Mouse (Mus musculus): ENCODE measurements around the gene Hoxd12.

Hoxd12 gene

GRCm38 (mm10) chr2:74706393-74706960 lies 31.7 kb downstream of the Hoxd12 start:
- DNase-seq (ENCODE audit: inconsistent age in 2 of 2, low spot score in 1 of 2), result peak in 1 of 2 experiments; percentile 62

DNA sequence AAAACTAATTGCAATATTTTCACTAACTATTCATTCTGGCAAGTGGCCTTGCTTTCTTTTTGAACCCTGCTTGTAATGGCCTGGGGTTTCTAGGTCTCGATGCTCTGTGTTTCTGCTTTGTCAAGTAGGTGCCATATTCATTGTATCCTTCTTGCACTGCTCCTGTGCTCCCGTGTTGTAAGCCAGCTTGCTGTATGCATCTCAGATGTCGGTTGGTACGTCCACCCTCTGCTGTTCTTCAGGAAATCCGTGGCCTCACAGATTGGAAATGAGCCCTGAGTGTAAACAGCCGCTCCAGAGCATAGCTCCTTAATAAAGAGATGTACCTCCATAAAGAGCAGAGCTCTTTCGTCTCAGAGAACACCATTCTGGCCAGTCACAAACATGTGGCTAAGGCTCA lies 32.8 kb downstream of the Hoxd12 start:
- peak in 1 of 2 experiments; percentile 53 for DNase-seq (ENCODE audit: inconsistent age in 2 of 2, low spot score in 1 of 2)

- peak; percentile 74 to 91 for DNase-seq (ENCODE audit: inconsistent age in 2 of 2, low spot score in 1 of 2)
Observed at GRCm38 (mm10) chr2:74708676-74709075, 33.9 kb downstream of the Hoxd12 start.

DNA sequence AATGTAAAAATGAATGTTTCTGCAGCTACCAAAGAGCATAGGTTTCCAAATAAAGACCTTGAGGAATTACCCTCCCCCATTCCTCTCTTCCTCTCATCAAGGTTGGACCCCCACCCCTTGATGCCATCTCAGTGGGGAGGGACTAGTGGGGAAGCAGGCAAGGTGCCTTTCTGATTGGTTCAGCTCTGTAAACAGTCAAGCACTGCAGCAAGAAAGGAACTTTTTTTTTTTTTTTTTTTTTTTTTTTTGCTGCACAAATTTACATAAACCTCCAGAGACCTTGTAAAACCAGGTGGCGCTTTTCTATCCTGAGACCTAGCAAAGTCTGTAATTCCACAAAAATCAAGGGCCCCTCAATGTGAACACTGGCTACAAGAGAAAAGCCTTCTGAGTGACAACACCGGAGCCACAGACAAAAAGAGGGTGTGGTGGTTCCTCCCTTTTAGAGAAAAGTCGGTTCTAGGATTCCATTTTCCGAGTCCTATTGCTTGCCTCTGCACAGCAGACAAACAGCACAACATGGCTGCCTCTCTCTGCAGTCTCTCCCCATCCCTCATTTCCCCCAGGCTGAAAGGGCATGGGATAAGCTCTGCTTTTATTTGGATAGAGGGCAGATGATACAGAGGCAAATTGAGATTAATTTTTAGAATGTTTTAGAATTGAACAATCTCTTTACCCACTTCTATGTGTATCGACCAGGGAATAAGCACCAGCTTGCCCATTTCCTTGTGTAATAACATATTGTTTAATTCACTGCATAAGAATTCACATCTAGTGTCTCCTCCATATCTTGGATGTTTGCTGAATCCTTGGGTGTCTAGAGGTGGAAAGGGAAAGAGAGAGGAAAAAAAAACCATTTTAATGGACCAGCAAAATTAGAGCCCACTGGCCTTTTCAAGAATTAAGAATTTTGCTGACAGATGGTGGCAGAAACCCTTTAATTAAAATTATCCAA lies 34.9 kb downstream of the Hoxd12 start:
- no peak for DNase-seq (ENCODE audit: inconsistent age in 2 of 2, low spot score in 1 of 2)

DNA sequence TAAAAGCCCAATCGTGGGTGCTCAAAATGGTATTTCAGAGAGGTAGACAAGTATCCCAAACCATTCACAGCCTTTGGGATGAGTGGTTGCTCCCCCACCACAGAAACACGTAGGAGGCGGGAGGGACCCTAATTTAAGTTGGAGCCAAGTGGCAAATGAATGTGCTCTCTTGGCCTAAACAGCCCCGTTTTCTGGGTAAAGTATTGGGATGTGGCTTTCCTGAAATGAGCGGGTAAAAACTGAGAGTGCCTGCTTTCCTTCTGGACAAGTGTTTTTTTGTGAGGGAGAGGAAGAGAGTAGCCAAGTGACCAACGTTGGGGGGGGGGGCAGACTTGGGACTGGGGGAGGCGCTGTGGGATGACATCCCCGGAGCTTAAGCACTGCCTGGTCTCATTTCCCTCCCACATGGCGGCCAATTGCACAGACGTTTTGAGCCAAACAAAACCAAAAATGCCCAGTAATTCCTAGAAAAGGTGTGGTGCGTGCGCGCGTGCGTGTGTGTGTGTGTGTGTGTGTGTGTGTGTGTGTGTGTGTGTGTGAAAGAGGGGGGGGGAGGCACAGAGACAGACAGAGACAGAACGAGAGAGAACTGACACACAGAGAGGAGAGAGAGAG lies 36.2 kb downstream of the Hoxd12 start:
- DNase-seq (ENCODE audit: inconsistent age in 2 of 2, low spot score in 1 of 2), result peak in 1 of 2 experiments; percentile 71

DNA sequence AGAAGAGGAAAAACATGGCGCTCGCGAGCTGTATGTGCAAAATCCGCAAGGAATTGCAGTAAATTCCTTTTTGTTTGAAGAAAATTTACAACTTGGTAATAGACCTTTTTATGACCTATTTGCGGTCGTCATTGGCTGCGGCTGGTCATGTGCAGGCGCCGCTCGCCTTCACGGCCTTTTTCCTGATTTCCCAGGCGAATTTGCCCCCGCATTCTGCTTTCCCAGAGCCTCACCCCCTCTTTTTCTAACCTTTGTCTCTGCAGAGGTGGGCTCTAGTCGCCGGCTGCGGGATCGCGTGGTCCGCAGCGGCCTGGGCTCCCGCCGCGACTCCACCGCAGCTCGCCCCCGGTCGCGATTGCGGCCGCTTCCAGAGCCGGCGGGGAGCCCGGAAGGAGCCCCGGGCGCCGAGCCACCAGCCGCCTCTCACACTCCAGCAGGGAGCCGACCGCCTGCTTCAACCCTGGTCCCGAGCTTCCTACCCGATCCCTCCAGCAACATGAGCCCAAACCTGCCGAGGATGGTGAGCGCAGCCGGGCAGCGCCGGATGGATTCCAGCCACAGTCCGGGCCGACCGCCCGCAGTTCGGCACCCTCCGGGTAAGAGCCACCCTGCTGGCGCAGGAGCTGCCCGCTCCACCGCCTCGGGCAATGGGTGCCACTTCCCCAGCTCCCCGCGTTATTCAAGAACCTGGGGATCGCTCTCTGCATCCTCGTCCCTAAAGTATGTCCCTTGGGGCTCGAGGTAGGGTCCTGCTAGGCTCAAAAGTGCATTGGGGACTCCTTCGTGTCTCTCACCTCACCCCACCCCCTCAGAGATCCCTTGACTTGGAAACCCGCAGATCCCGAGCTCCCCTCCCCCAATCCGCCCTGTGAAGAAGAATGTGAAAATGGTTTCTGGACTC lies 37.2 kb downstream of the Hoxd12 start, which contains the start of the genes Hoxd3 and Hoxd4:
Gene Hoxd3, plus strand, starts transcription at position 207 of the 901 bp plus-strand sequence.
Gene Hoxd4, plus strand, starts transcription at position 209 of the 901 bp plus-strand sequence.
- DNase-seq (ENCODE audit: inconsistent age in 2 of 2, low spot score in 1 of 2), result peak; percentile 81 to 95

DNA sequence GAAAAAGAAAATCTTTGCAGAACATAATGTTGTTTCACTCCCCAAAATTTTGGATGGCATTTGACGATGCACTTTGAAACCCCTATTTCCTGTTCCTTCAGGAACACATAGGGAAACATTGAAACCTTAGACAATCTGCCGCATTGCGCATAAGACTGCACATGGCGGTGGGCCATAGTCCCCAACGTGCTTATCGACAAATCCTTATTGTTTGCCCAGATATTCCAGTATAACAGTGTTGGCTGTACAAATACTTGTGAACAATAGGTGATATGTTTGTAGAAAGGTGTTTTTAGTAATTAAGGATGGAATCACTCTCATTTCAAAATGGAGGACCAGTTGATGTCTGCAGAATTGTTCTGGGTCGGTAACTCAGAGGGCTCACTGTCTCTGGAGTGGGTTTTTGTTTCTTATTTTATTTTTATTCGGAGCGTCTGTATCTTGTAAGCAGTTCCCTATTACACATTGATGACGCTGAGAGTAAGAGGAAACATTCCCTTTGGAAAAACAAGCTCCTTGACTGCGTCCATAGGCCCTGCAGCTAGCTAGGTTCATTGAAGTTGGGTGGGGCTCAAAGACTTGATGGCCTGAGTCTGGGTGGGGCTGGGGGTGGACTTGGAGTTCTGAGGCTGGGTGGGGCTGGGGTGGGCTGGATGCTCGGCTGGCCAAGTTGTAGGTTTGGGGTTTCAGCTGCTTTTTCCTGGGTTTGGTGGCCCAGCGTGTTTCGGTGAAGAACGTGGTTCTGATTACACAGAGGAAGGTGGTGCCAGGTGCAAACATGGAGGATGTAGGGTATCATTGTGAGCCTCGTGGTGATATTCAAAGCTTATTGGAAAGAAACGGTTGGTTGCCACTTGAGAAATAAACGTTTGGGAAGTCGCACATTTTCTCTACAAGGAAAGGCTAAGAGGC lies 38.7 kb downstream of the Hoxd12 start:
- peak in 1 of 2 experiments; percentile 65 for DNase-seq (ENCODE audit: inconsistent age in 2 of 2, low spot score in 1 of 2)

DNA sequence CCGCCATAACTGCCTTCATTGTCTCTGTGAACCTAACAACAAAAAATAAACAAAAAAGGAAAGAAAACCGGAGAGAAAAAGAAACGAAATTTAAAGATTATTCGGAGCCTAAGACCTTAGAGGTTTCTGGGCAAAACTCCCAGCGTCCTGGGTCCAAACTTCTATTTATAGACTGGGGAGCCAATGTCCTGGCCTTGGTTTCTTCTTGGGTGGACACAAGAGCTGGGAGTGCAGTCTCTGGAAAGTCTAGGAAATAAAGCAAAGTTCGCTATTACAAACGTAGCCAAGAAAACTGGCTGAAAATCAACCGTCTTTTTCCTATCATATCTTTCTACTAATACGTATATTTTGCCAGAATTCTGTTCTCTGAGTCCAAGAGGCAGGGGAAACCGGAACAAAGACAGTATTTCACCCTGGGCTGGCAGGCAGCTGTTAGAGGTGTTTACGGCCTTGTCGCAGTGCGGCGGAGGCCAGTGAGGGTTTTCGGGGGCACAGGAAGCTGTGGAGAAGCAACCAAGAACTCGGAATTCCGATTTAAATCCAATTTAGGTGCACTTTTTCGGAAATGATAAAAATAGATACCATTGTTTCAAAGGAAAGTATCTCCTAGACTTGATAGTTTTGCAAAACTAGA lies 39.5 kb downstream of the Hoxd12 start:
- peak; percentile 52 to 83 for DNase-seq (ENCODE audit: inconsistent age in 2 of 2, low spot score in 1 of 2)

DNA sequence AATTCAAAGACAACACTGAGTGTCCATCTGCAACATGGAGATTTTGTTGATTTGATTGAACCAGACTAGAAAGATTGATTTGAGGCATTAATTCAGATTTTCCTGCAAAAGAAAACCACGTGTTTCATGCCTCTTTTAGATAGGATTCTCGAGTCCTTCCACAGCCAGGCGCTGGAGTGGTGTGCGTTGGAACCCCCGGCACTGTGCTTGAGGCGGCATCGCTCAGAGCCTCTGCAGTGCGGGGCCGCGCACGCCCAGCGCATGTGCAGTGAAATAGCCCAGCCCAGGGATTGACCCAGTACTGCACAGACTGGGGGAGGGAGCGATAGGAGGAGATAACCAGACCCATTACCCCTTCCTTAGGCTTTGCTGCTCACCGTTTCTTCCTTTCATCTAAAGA lies 40.1 kb downstream of the Hoxd12 start:
- DNase-seq (ENCODE audit: inconsistent age in 2 of 2, low spot score in 1 of 2), result peak; percentile 73 to 89

DNA sequence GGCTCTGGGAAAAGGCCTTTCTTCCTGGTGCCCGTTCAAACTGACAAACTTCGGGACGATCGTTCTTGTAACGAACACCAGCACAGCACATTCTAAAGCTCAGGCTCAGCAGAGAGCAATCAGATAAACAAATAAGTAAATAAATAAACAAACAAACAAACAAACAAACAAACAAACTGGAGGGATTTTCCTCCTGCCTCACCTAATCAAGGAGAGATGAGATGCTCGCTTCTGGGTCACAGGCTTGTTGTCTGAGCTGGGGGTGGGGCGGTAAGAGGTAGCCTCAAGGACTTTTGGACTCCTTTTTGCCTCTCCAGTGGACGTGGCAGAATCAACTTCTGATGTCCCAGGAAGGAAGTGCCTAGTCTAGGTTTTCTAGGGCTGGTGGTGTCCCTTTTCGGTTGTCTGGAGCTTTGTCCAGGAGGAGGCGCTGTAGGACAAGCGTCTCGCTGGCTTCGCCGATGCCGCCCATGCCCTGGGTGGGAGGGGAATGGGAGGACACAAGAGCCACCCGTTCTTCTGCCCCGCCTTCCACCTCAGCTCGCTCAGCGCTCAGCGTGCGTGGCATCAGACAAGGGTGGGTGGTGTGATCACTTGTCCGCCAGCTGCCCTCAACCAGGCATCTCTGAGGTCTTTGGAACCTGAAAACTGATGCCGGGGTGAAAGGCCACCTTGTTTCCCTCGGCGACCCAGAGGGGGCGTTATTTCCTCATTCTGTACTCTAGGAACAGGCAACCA lies 40.9 kb downstream of the Hoxd12 start:
- peak; percentile 94 to 98 for DNase-seq (ENCODE audit: inconsistent age in 2 of 2, low spot score in 1 of 2)

GRCm38 (mm10) chr2:74720384-74720783 lies 45.6 kb downstream of the Hoxd12 start:
- DNase-seq (ENCODE audit: inconsistent age in 2 of 2, low spot score in 1 of 2), result no peak

- DNase-seq (ENCODE audit: inconsistent age in 2 of 2, low spot score in 1 of 2), result no peak
Observed at GRCm38 (mm10) chr2:74720955-74721491, 46.2 kb downstream of the Hoxd12 start.

GRCm38 (mm10) chr2:74721882-74722281 lies 47.1 kb downstream of the Hoxd12 start:
- no peak for DNase-seq (ENCODE audit: inconsistent age in 2 of 2, low spot score in 1 of 2)

DNA sequence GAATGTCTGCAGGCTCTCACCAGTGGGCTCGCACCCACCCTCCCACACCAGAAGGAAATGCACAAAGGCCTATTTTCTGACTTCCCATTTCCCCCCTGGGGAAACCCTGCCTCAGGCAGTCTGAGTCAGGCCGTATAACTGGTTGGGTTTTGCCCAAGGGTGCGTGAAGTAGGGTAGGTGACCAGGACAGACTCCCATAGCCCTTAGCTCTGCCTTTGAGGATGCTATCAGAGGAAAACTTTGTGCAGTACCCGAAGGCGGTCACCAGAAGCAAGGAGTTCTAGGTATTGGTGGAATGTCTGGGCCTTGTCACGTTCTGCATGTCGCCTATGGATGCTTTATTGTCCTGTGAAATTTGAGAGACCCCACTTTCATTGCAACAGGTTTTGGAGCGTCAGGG lies 48.1 kb downstream of the Hoxd12 start:
- no peak for DNase-seq (ENCODE audit: inconsistent age in 2 of 2, low spot score in 1 of 2)

DNA sequence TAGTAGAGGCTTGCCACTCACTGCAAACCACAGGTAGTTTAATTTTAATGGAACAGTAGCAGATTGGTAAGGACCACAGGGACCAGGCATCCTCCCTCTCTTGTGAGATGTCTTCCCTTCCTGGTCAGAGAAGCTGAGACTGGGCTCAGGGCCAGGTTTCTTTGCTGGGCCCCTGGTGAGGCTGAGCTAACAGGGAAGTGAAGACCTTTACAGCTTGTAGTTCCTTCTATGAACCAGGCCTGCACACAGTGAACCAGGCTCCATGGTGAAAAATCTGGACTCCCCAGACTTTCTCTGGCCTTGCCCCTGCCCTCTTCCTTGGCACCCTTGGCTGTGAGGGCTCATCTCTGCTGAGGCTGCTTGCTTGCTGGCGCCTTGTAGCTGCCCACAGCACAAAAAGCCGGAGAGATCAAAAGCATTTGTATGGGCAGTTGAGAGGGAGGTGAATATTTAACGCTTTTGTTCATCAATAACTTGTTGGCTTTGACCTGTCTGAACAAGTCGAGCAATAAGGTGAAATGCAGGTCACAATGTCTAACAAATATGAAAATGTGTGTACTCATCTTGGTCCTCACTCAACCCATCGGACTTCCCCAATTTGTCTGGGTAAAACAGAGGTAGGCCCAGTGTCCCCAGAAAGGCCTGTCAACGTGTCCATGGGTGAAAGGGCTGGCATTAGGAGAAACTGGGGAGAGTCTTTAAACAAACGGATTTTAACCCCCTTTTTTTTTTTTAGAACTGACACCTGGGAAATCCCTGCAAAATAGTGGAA lies 49.6 kb downstream of the Hoxd12 start:
- DNase-seq (ENCODE audit: inconsistent age in 2 of 2, low spot score in 1 of 2), result no peak

- DNase-seq (ENCODE audit: inconsistent age in 2 of 2, low spot score in 1 of 2), result no peak
Observed at GRCm38 (mm10) chr2:74725171-74725570, 50.4 kb downstream of the Hoxd12 start.

DNA sequence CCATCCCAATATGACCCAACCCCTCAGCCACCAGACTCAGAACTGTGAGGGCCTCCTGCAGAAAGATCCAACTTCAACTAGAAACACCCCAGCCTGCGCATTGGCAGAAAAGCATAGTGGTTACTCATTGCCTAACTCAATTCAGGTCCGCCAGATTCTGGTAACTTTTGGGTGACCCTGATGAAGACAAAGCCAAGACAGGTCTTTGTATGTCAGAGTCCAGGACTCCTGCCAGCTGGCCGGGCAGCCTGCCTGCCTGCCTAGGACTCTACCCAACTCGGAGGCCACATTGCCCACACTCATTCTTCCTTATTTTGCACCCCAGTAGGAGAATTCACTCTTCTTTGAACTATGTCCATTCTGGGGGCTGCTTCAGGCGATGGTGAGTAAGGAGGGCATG lies 51.7 kb downstream of the Hoxd12 start, which contains the start of gene Gm28230:
Gene Gm28230, plus strand, starts transcription at position 178 of the 400 bp plus-strand sequence.
- DNase-seq (ENCODE audit: inconsistent age in 2 of 2, low spot score in 1 of 2), result peak in 1 of 2 experiments; percentile 69

Measured in adrenal gland, adult (tissue).